Mouse (Mus musculus) thymus, adult 2 months (tissue): ENCODE measurements at regions not wholly inside any gene's neighbourhood (a gene's known extent, or its start where the extent isn't known, plus 50 kb on each side); places are given as distances from the start of the nearest gene placed in this dataset.

ENCODE experiments used
- CTCF ChIP-seq: fragments of 200-500 bp; IDR thresholded peaks from 2 replicates; pipeline ENCODE4 v1.5.1; 2012; ENCODE audit warnings: mild to moderate bottlenecking, control low read depth, low read length, moderate library complexity, borderline replicate concordance; ENCODE audit not compliant: control insufficient read depth, poor library complexity, insufficient read depth; ENCODE audit errors: extremely low read depth
- POLR2A ChIP-seq: fragments of 200-500 bp; IDR thresholded peaks from 2 replicates; pipeline ENCODE4 v1.6.1; 2012; ENCODE audit warnings: mild to moderate bottlenecking, low read length, control low read depth, moderate library complexity; ENCODE audit not compliant: control insufficient read depth, poor library complexity, insufficient read depth; ENCODE audit errors: extremely low read depth

GRCm38 (mm10) chr15:6245950-6246894, 53.4 kb upstream of the Dab2 start:
- no peak for TF ChIP-seq CTCF
- TF ChIP-seq POLR2A, result no peak
